Mouse (Mus musculus): ENCODE data around the gene Slc7a7. TPM values are rescaled to one million over a fixed set of nuclear protein-coding genes. Genes with fewer than 3 reads are reported as not detected.

The Slc7a7 gene
- polyA plus RNA-seq, 1 experiment from 2014 or later, result 20.7 TPM

- no peaks in the 10 kb centered on the region for H3K4me1 ChIP-seq (ENCODE audit: insufficient read depth, low read depth, low read length)
- 77% methylated on average over 7 of the region's 7 CpGs for WGBS
- H3K4me3 ChIP-seq (ENCODE audit: low read depth, low read length), result no peak overlapping the region
- no peaks in the 10 kb centered on the region for H3K27me3 ChIP-seq (replicated peaks; ENCODE audit: insufficient read depth, low read length)
- no peak for DNase-seq (ENCODE audit: low spot score)
- no peak for ATAC-seq
- no peak for TF ChIP-seq EP300 (IDR thresholded peaks at IDR 0.05)
- no peak for TF ChIP-seq CTCF (IDR thresholded peaks at IDR 0.05)
- no peak overlapping the region for H3K27ac ChIP-seq (ENCODE audit: low read length)
- H3K9ac ChIP-seq (replicated peaks; ENCODE audit: low read depth), result no peak overlapping the region
- H3K9me3 ChIP-seq (ENCODE audit: low read length), result no peaks in the 10 kb centered on the region
- H3K4me2 ChIP-seq (replicated peaks; ENCODE audit: low read depth, low read length), result no peak overlapping the region
- H3K36me3 ChIP-seq (ENCODE audit: insufficient read depth, low read length), result no peaks in the 10 kb centered on the region
These were observed 19.6 kb downstream of the Slc7a7 start for GRCm38 (mm10) chr14:54397872-54398527.

- Histone ChIP-seq H3K36me3 (ENCODE audit: insufficient read depth, low read length) (no peaks in the 10 kb centered on the region), H3K27ac (ENCODE audit: low read length) (no peak overlapping the region), H3K9ac (replicated peaks; ENCODE audit: low read depth) (no peak overlapping the region), H3K4me2 (replicated peaks; ENCODE audit: low read depth, low read length) (no peak overlapping the region), H3K4me3 (ENCODE audit: low read depth, low read length) (no peak overlapping the region), H3K9me3 (ENCODE audit: low read length) (no peaks in the 10 kb centered on the region), H3K4me1 (ENCODE audit: insufficient read depth, low read depth, low read length) (no peaks in the 10 kb centered on the region), H3K27me3 (replicated peaks; ENCODE audit: insufficient read depth, low read length) (no peaks in the 10 kb centered on the region)
- WGBS, result 60% methylated on average over 7 of the region's 7 CpGs
- TF ChIP-seq CTCF (IDR thresholded peaks at IDR 0.05), result no peak
- TF ChIP-seq EP300 (IDR thresholded peaks at IDR 0.05), result no peak
- DNase-seq (ENCODE audit: low spot score) (no peak), ATAC-seq (no peak)
These were observed 20.9 kb downstream of the Slc7a7 start for GRCm38 (mm10) chr14:54396685-54397084.

- Histone ChIP-seq H3K4me3 (ENCODE audit: low read depth, low read length) (no peak overlapping the region), H3K36me3 (ENCODE audit: insufficient read depth, low read length) (no peaks in the 10 kb centered on the region), H3K9ac (replicated peaks; ENCODE audit: low read depth) (no peak overlapping the region), H3K4me2 (replicated peaks; ENCODE audit: low read depth, low read length) (no peak overlapping the region), H3K9me3 (ENCODE audit: low read length) (no peaks in the 10 kb centered on the region), H3K27ac (ENCODE audit: low read length) (no peak overlapping the region), H3K27me3 (replicated peaks; ENCODE audit: insufficient read depth, low read length) (no peaks in the 10 kb centered on the region), H3K4me1 (ENCODE audit: insufficient read depth, low read depth, low read length) (no peaks in the 10 kb centered on the region)
- ATAC-seq, result no peak
- TF ChIP-seq EP300 (IDR thresholded peaks at IDR 0.05), result no peak
- no peak for TF ChIP-seq CTCF (IDR thresholded peaks at IDR 0.05)
- no peak for DNase-seq (ENCODE audit: low spot score)
These were observed 23.3 kb downstream of the Slc7a7 start for GRCm38 (mm10) chr14:54394309-54394708.

- 66% methylated on average over 3 of the region's 3 CpGs for WGBS
- DNase-seq (ENCODE audit: low spot score) (no peak), ATAC-seq (no peak)
- H3K4me3 ChIP-seq (ENCODE audit: low read depth, low read length), result no peak overlapping the region
- no peak overlapping the region for H3K4me2 ChIP-seq (replicated peaks; ENCODE audit: low read depth, low read length)
- no peaks in the 10 kb centered on the region for H3K4me1 ChIP-seq (ENCODE audit: insufficient read depth, low read depth, low read length)
- H3K27ac ChIP-seq (ENCODE audit: low read length), result no peak overlapping the region
- H3K27me3 ChIP-seq (replicated peaks; ENCODE audit: insufficient read depth, low read length), result no peaks in the 10 kb centered on the region
- H3K36me3 ChIP-seq (ENCODE audit: insufficient read depth, low read length), result no peaks in the 10 kb centered on the region
- H3K9me3 ChIP-seq (ENCODE audit: low read length), result no peaks in the 10 kb centered on the region
- TF ChIP-seq CTCF (IDR thresholded peaks at IDR 0.05) (no peak), EP300 (IDR thresholded peaks at IDR 0.05) (no peak)
- no peak overlapping the region for H3K9ac ChIP-seq (replicated peaks; ENCODE audit: low read depth)
These were observed 23.8 kb downstream of the Slc7a7 start for GRCm38 (mm10) chr14:54393794-54394193.

GRCm38 (mm10) chr14:54390843-54391242 is 26.7 kb downstream of the Slc7a7 start:
- H3K4me3 ChIP-seq (ENCODE audit: low read depth, low read length), result no peak overlapping the region
- 37% methylated on average over 6 of the region's 6 CpGs for WGBS
- H3K4me2 ChIP-seq (replicated peaks; ENCODE audit: low read depth, low read length), result no peak overlapping the region
- H3K4me1 ChIP-seq (ENCODE audit: insufficient read depth, low read depth, low read length), result no peaks in the 10 kb centered on the region
- no peaks in the 10 kb centered on the region for H3K9me3 ChIP-seq (ENCODE audit: low read length)
- H3K27me3 ChIP-seq (replicated peaks; ENCODE audit: insufficient read depth, low read length), result no peaks in the 10 kb centered on the region
- no peaks in the 10 kb centered on the region for H3K36me3 ChIP-seq (ENCODE audit: insufficient read depth, low read length)
- no peak for TF ChIP-seq EP300 (IDR thresholded peaks at IDR 0.05)
- TF ChIP-seq CTCF (IDR thresholded peaks at IDR 0.05), result no peak
- ATAC-seq, result peak; percentile 90
- peak; percentile 65 for DNase-seq (ENCODE audit: low spot score)
- H3K9ac ChIP-seq (replicated peaks; ENCODE audit: low read depth), result no peak overlapping the region
- H3K27ac ChIP-seq (ENCODE audit: low read length), result 0 out of 2 replicates have a peak overlapping the region, but pooled peaks have one; percentile 14

- Histone ChIP-seq H3K4me2 (replicated peaks; ENCODE audit: low read depth, low read length) (no peak overlapping the region), H3K4me3 (ENCODE audit: low read depth, low read length) (no peak overlapping the region), H3K9me3 (ENCODE audit: low read length) (no peaks in the 10 kb centered on the region), H3K36me3 (ENCODE audit: insufficient read depth, low read length) (no peaks in the 10 kb centered on the region), H3K9ac (replicated peaks; ENCODE audit: low read depth) (no peak overlapping the region), H3K27me3 (replicated peaks; ENCODE audit: insufficient read depth, low read length) (no peaks in the 10 kb centered on the region), H3K4me1 (ENCODE audit: insufficient read depth, low read depth, low read length) (no peaks in the 10 kb centered on the region), H3K27ac (ENCODE audit: low read length) (no peak overlapping the region)
- no peak for TF ChIP-seq CTCF (IDR thresholded peaks at IDR 0.05)
- TF ChIP-seq EP300 (IDR thresholded peaks at IDR 0.05), result no peak
- 65% methylated on average over 6 of the region's 6 CpGs for WGBS
- DNase-seq (ENCODE audit: low spot score) (no peak), ATAC-seq (no peak)
These were observed 30.0 kb downstream of the Slc7a7 start for GRCm38 (mm10) chr14:54387546-54387945.
